Mouse (Mus musculus): Measurements from ENCODE around the gene Nbeal2. TPM values are rescaled to one million over a fixed set of nuclear protein-coding genes. Genes with fewer than 3 reads are reported as not detected.

The Nbeal2 gene
- total and polyA plus RNA-seq, 3 experiments = 3.2 to 19.7 (median 8.4) TPM

DNA sequence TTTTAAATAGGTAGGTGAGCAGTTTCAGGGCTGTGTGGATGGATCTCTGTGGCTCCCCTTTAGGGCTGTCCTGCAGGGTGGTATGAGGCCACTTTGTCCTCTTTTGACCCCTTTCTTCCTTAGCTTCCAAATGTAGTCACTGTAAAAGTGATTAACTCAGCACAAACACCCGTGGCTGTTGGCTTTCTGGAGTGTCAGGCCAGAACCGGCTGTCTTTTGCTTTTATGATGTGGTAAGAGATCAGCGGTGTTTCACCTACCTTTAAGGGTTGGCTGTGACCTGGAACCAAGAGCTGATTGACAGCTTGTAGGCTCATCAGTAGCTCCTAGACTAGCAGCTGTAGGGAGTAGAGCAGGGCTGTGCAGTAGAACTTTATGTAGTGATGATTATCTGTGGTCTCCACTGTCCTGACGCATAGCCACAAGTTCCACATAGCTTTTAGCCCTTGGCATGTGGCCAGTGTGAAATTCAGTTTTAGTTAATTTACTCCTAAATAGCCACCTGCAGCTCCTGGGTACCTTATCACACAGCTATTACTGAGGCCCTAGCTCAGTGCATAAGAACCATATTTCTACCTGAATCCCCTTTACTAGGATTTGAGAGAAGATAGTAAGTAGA is 13.4 kb upstream of the Nbeal2 start:
- no peaks in the 10 kb centered on the region for H3K9me3 ChIP-seq (replicated peaks; ENCODE audit: low read length)
- no peaks in the 10 kb centered on the region for H3K27me3 ChIP-seq (replicated peaks)
- in situ Hi-C loops (cut with MboI; ENCODE audit: low pct_ligation_motif_present, low pct_unique_long_range_greater_than_20kb, low sequenced_read_pairs) = no loop called here
- DNase-seq (ENCODE audit: extremely low read depth) = no peak
- dilution Hi-C loops (cut with MboI; ENCODE audit: extremely low pct_ligation_motif_present, extremely low pct_unique_long_range_greater_than_20kb, low sequenced_read_pairs) = no loop called here
- no peak overlapping the region for H3K4me2 ChIP-seq (ENCODE audit: insufficient read depth, low read depth, poor library complexity, severe bottlenecking)
- no peak overlapping the region for H3K27ac ChIP-seq (ENCODE audit: insufficient read depth, low read depth)
- H3K36me3 ChIP-seq (replicated peaks in 1 of 2; ENCODE audit: control insufficient read depth in 1 of 2, insufficient read depth in 1 of 2, low read length in 1 of 2) = peaks cover 5 to 34% of the 10 kb centered on the region in 2 experiments
- no peak overlapping the region for H3K4me3 ChIP-seq (replicated peaks in 1 of 3; ENCODE audit: low read depth in 2 of 3, low read length in 2 of 3, poor library complexity in 1 of 3)
- peaks cover 38% of the 10 kb centered on the region for H3K79me2 ChIP-seq (replicated peaks; ENCODE audit: control insufficient read depth, extremely low read depth, insufficient read depth, poor library complexity, severe bottlenecking)
- no peak overlapping the region for H3K9ac ChIP-seq (ENCODE audit: insufficient read depth, low read depth)
- TF ChIP-seq NRF1 (IDR thresholded peaks at IDR 0.05; ENCODE audit: low read depth, low read length) (no peak), CHD1 (IDR thresholded peaks at IDR 0.05; ENCODE audit: low read depth, low read length) (no peak), KAT2A (IDR thresholded peaks at IDR 0.05; ENCODE audit: insufficient replicate concordance, low read length) (no peak), POLR2AphosphoS2 (IDR thresholded peaks at IDR 0.05; ENCODE audit: low read depth, low read length) (no peak), ZC3H11A (IDR thresholded peaks at IDR 0.05; ENCODE audit: low read depth, low read length) (no peak), IRF4 (IDR thresholded peaks at IDR 0.05; ENCODE audit: low read depth, low read length) (no peak), MAFK (IDR thresholded peaks at IDR 0.05; ENCODE audit: insufficient replicate concordance, low read length) (no peak), BHLHE40 (IDR thresholded peaks at IDR 0.05; ENCODE audit: low read depth, low read length) (no peak), SMC3 (IDR thresholded peaks at IDR 0.05; ENCODE audit: low read depth, low read length) (no peak), POLR2A (IDR thresholded peaks at IDR 0.05; ENCODE audit: low read depth, low read length) (no peak), MYC (IDR thresholded peaks at IDR 0.05; ENCODE audit: low read depth, low read length) (no peak), ZNF384 (IDR thresholded peaks at IDR 0.05; ENCODE audit: low read depth, low read length) (no peak), TBP (conservative IDR thresholded peaks at IDR 0.05; ENCODE audit: low read depth, low read length) (no peak), MAX (IDR thresholded peaks at IDR 0.05; ENCODE audit: low read length) (no peak), ZMIZ1 (IDR thresholded peaks at IDR 0.05; ENCODE audit: low read depth, low read length) (no peak), RCOR1 (conservative IDR thresholded peaks at IDR 0.05; ENCODE audit: low read depth, low read length) (no peak), E2F4 (IDR thresholded peaks at IDR 0.05; ENCODE audit: insufficient replicate concordance, low read depth, low read length) (no peak)
- peaks cover 14 to 71% of the 10 kb centered on the region in 2 experiments for H3K4me1 ChIP-seq (ENCODE audit: control insufficient read depth in 1 of 2, insufficient read depth in 2 of 2)

DNA sequence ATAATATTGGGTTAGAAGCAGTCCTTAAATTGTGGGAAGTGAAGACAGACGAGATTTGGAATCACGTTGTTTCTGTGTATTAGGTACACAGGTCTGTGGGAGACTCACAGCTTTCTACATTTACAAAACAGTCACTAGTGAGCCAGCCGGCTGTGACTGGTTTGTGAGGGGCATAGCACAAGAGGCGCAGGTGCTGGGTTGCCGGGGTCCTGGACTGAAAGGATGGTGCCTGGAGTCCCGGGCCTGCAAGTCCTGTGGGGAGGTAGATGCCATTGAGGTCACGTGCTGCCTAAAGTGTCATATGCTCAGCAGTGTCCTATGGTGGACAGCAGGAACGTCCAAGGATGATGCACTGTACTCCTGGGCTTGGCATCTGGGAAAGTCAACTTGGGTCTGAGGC is 12.4 kb upstream of the Nbeal2 start:
- H3K9me3 ChIP-seq (replicated peaks; ENCODE audit: low read length) = no peaks in the 10 kb centered on the region
- H3K36me3 ChIP-seq (replicated peaks in 1 of 2; ENCODE audit: control insufficient read depth in 1 of 2, insufficient read depth in 1 of 2, low read length in 1 of 2) = peaks cover 5 to 36% of the 10 kb centered on the region in 2 experiments
- H3K9ac ChIP-seq (ENCODE audit: insufficient read depth, low read depth) = no peak overlapping the region
- H3K4me2 ChIP-seq (ENCODE audit: insufficient read depth, low read depth, poor library complexity, severe bottlenecking) = peak overlapping the region; percentile 90
- no peak for DNase-seq (ENCODE audit: extremely low read depth)
- no peaks in the 10 kb centered on the region for H3K27me3 ChIP-seq (replicated peaks)
- TF ChIP-seq CHD1 (IDR thresholded peaks at IDR 0.05; ENCODE audit: low read depth, low read length) = no peak
- in situ Hi-C loops (cut with MboI; ENCODE audit: low pct_ligation_motif_present, low pct_unique_long_range_greater_than_20kb, low sequenced_read_pairs) = no loop called here
- dilution Hi-C loops (cut with MboI; ENCODE audit: extremely low pct_ligation_motif_present, extremely low pct_unique_long_range_greater_than_20kb, low sequenced_read_pairs) = no loop called here
- no peak overlapping the region for H3K4me3 ChIP-seq (replicated peaks in 1 of 3; ENCODE audit: low read depth in 2 of 3, low read length in 2 of 3, poor library complexity in 1 of 3)
- H3K27ac ChIP-seq (ENCODE audit: insufficient read depth, low read depth) = no peak overlapping the region
- peaks cover 47% of the 10 kb centered on the region for H3K79me2 ChIP-seq (replicated peaks; ENCODE audit: control insufficient read depth, extremely low read depth, insufficient read depth, poor library complexity, severe bottlenecking)
- peaks cover 16 to 80% of the 10 kb centered on the region in 2 experiments for H3K4me1 ChIP-seq (ENCODE audit: control insufficient read depth in 1 of 2, insufficient read depth in 2 of 2)
